Mouse (Mus musculus) spleen, embryonic (tissue): Measurements from ENCODE around the gene Otop2.

ENCODE experiments used
- CTCF ChIA-PET: fragments of 350-600 bp; sonication (Branson Sonifier 250); formaldehyde crosslinking; loops from one replicate; lab custom pipeline; 2022; lab: Charles Lee

Gene Otop2

DNA sequence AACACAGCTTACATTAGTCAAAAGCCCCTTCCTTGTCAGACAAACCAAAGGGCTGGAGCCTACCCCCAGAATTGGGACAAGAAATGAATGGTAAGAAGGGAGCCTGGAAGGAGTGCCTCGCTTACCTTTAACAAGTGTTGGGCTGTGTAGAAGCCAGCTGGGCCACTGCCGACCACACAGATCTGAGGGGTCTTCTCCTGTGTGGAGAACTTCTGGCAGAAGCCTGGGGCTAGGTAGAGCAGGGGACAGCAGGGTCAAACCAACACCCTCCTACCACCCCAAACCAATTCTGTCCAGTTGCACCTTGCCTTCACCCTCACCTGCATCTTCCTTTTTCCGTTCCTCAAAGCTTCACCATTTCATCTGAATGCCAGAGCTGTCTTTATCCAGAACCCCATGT, 31.0 kb upstream of the Otop2 start:
- CTCF ChIA-PET = no interaction called here

DNA sequence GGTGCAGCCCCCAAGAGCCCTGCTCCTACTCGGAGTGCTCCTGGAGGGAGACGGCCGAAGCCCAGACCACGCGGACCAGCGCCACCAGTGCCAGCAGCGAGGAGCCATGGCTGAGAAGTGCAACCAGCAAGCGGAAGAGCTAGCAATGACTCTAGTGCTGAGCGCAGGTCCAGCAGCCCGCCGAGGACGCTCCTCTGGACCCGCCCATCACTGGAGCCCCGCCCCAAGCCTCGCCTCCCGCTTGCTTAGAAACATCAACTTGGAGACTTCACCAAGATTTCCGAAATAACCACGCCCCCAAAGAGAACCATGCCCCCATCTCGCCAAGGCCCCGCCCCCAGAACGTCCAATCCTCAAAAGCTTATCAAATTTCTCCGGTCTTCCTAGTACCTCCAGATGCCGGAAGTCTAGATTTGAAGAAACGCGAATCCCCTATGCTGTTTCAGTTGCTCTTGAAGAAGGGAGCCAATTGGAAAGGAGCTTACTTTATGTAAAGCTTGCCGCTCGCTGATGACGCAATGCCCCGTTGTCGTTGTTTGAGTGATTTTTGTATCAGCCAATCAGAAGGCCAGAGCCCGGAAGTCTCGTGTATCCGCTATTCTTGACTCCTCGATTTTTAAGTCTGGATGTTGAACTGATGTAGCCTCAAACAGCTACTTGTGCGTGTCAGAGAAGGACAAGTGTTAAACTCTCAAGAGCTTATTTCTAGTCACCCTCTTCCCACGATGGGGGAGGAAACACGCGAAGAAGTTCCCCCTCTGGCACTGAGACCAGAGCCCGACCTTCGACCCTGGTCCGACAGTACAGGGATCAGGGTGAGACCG, 30.0 kb upstream of the Otop2 start, which contains the start of gene Fdxr:
Gene Fdxr, minus strand, starts transcription at position 271 of the 824 bp plus-strand sequence.
- CTCF ChIA-PET = no interaction called here

- CTCF ChIA-PET = no interaction called here
Observed at GRCm38 (mm10) chr11:115277604-115277975, 29.4 kb upstream of the Otop2 start.

DNA sequence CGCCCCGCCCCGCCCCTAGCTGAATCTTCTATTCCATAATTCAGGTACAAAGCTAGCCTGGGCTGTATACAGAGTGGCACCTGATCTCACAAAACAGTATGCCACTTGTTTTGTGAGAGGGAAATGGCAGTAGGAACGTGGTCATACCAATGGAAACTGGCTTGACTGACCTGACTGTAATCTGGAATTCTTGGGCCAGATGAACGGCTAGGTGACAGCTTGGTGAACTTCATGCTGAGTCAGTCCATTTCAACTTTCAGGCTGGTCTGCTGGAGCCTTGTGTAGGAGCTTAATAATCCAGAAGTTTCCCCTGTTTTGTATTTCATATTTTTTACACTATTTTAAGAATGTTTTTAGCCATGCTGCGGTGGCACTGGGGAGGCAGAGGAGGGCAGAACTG, 28.8 kb upstream of the Otop2 start:
- CTCF ChIA-PET = no interaction called here

- CTCF ChIA-PET = no interaction called here
Observed at GRCm38 (mm10) chr11:115279726-115280125, 27.2 kb upstream of the Otop2 start.

GRCm38 (mm10) chr11:115282295-115282694, 24.7 kb upstream of the Otop2 start:
- CTCF ChIA-PET = interaction anchor here (0.6 kb wide), 1 partner anchor 44 kb away, joined by 3 read pairs; no protein-coding TSS in a partner anchor

GRCm38 (mm10) chr11:115282723-115283485, 24.1 kb upstream of the Otop2 start:
- CTCF ChIA-PET = interaction anchor here (0.6 kb wide), 1 partner anchor 44 kb away, joined by 3 read pairs; no protein-coding TSS in a partner anchor

DNA sequence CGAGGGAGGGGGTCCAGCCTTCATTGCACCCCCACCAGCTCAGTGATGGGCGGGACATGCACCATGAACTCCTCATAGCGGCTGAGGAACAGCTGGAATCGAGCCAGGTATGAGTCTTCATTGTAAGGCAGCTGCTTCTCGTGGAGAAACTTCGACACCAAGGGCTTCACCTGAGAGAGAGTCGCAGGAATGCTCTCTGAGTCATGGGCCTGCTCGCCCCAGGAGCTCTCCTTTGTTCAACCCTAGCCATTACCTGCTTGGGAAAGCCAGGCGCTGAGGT, 23.5 kb upstream of the Otop2 start:
- CTCF ChIA-PET = no interaction called here

- CTCF ChIA-PET = no interaction called here
Observed at GRCm38 (mm10) chr11:115283891-115284620, 22.9 kb upstream of the Otop2 start.

- CTCF ChIA-PET = interaction anchor here (0.6 kb wide), 1 partner anchor 16 kb away, joined by 4 read pairs; no protein-coding TSS in a partner anchor
Observed at GRCm38 (mm10) chr11:115285282-115285681, 21.7 kb upstream of the Otop2 start.

DNA sequence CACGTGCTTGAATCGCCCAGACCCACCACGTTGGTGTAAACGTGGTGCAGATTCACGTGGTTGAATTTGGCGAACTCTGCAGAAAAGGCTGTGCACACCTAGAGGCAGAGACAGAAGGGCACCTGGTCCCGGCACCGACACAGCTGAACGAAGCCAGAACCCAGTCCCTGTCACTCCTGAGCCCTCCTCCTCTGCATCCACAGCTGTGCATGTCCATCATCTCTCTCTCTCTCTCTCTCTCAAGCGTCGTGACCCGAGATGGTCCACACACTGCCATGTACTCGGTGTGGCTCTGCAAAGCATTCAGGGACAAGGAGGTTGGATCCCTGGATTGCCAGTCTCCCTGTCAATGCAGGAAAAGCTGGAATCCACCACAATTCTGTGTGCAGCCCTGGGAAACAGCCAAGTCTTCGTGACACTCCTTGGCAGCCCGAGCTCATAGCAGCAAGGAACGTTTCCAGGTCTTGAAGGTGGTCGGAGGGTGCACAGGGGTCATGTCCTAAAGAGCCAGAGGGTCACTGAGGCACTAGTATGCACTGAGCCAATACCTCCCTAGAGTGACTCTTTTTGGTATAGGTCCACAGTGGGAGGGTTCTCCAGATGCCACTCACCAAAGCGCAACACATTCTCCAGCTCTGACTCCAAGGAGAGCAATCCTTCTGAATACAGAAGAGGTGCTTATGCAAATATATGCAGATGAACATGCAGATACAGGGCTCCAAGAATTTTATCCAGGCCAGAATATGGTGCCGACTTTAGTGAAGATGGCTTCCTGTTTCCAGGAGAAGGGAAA, 20.6 kb upstream of the Otop2 start:
- CTCF ChIA-PET = interaction anchor here (0.6 kb wide), 1 partner anchor 67 kb away, joined by 4 read pairs; no protein-coding TSS in a partner anchor

DNA sequence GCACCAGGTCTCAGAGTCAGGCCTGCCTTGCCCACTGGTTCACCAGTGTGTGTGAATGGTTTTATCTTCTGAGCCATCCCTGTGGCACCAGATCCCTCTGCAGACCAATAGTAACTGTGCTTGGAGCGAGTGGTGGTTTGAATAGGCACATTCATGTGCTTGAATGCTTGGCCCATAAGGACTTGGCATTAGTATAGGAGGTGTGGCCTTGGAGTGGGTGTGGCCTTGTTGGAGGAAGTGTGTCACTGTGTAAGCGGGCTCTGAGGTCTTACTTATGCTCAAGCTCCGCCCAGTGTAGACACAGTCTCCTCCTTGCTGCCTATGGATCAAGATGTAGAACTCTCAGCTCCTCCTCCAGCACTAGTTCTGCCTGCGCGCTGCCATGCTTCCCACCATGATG, 19.6 kb upstream of the Otop2 start:
- CTCF ChIA-PET = no interaction called here

- CTCF ChIA-PET = no interaction called here
Observed at GRCm38 (mm10) chr11:115288305-115288704, 18.7 kb upstream of the Otop2 start.

DNA sequence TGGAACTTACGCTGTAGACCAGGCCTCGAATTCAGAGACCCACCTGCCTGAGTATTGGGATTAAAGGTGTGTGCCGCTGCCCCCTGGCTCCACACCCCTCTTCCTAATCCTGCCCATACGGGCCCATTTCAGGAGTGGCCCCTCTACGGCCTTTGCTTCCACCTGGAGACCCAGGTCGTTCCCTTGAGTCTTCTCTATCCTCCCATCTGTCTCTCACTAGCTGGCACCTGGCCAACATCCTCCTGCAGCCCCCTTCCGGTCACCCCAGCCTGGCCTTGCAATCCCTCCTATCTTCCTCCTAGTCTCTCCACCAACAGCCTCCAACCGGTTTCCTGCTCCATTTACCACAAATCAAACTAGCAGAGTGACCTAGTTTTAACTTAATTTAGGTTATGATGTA, 17.1 kb upstream of the Otop2 start:
- CTCF ChIA-PET = no interaction called here

DNA sequence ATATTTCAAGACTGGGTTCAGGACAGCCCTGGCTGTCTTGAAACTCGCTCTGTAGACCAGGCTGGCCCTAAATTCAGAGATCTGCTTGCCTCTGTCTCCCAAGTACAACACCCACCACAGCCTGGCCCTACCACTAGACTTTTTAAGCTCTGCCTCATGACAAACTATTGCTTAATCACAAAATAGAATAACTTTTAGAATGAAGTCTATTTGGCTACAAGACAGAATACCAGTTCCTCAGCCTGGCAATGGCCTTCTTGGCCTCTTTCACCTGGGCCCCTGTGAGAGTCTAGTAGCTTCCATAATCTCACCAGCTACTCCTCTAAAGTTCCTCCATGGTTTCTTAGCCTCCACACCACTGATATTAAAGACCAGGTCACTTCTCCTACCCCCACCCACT, 16.6 kb upstream of the Otop2 start:
- CTCF ChIA-PET = no interaction called here

DNA sequence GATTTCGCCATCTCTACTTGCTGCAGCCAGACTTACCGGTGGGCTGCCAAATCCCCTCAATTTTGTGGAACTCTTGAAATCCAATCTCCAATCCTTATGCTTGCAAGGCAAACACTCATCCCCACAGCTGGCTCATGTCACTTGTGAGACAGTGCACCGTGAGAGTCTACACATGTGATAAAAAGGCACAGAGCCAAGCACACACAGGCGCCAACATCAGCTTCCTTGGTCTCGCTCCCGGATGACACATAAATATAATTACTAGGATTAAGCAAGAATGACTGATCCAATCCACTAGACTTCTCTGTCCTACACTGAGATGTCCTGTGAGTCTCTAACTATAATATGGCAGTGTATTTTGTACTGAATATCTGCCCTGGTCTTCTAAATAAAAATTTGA, 16.0 kb upstream of the Otop2 start:
- CTCF ChIA-PET = no interaction called here

DNA sequence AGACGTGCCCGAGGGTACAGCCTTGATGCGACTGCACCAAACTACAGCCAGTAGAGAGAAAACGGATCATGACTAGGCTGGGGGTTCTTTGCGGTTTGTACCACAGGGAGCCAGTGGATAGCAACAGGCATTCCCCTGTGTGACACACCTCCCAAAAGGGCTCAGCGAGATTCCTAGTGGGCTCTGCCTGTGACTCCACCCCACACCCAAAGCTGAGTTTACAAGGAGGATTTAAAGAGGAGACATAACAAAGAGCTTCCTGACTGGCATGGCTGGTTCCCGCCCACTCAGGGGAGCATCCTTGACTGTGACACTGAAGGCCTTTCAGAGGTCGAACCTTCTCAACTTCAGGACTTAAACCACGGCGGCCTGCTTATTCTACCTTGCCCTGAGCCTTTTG, 15.5 kb upstream of the Otop2 start:
- CTCF ChIA-PET = no interaction called here

DNA sequence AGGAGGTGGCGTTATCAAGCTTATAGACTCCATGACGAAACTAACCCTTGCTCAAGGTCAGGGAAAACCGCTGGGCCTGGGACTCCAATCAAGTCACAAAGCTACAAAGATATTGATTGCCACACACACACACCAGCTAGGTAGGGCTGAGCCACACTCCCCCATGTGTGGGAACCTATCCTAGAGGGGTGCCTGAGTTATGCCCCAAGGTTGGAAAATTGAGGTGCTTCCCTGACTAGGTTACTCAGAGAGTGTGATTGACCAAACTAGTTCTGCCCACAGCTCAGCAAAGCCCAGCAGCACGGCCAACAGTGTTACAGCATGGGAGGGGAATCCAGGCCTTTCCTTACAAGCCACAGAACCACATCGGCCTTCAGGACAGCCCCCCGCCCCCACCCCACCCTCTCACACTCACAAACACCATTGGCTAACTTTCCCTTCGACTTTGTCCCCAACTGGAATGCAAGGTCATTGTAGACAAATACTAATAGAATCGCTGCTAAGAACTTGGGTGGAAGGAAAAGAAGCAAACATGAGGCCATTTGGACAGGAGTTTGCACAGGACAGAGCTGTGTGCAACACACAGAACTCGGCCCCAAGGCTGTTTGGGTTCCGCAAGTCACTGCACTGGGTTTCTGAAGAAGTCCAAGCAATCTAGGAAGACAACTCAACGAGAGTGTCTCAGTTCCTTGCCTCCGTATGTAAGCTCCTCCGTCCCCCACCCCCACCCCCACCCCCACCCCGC, 14.2 kb upstream of the Otop2 start:
- CTCF ChIA-PET = no interaction called here

GRCm38 (mm10) chr11:115295939-115296338, 11.0 kb upstream of the Otop2 start:
- CTCF ChIA-PET = no interaction called here

GRCm38 (mm10) chr11:115296471-115297210, 10.3 kb upstream of the Otop2 start:
- CTCF ChIA-PET = no interaction called here
